Mouse (Mus musculus) MEL (cell line): ENCODE measurements around the gene Zfand2a.

Source experiments
- NELFE ChIP-seq: IDR thresholded peaks from 2 replicates; pipeline ENCODE4 v1.6.1; 2011; ENCODE audit warnings: low read depth, low read length, improper control_type of control experiment
- NRF1 ChIP-seq: IDR thresholded peaks from 2 replicates; pipeline ENCODE4 v1.6.1; 2014; ENCODE audit warnings: low read depth, mild to moderate bottlenecking, inconsistent platforms, low read length, improper control_type of control experiment, moderate library complexity; ENCODE audit not compliant: poor library complexity, insufficient read depth, severe bottlenecking
- POLR2A ChIP-seq, 2 experiments: IDR thresholded peaks; 2 replicates each; pipeline ENCODE4 v1.6.1; 2011 to 2012; ENCODE audit warnings: low read length in 2 of 2, mild to moderate bottlenecking in 2 of 2, control low read depth in 1 of 2, improper control_type of control experiment in 1 of 2, low read depth in 1 of 2, moderate library complexity in 1 of 2; ENCODE audit not compliant: control insufficient read depth in 1 of 2, insufficient read depth in 1 of 2, poor library complexity in 1 of 2
- SMC3 ChIP-seq: IDR thresholded peaks from 2 replicates; pipeline ENCODE4 v1.6.1; 2011; ENCODE audit warnings: low read depth, low read length, improper control_type of control experiment
- ZKSCAN1 ChIP-seq: IDR thresholded peaks from 2 replicates; pipeline ENCODE4 v1.6.1; 2012; ENCODE audit warnings: low read depth, mild to moderate bottlenecking, inconsistent platforms, low read length, improper control_type of control experiment, moderate library complexity

DNA sequence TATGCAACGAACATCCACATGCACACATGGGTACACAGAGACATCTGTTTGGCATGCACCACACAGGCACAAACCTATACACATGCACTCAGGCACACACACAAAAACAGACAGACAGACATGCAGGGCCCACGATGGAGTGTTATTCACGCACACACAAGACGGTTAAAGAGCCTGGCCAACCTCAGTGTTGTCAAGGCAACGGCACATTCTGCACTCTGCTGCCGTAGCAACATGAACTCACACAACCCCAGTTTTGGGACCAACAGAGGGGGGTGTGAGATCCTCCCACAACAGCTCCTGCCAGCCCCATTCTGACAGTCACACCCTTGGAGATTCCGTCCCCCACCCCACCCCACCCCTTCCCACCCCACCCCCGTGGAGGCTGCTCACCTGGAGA, 49.4 kb downstream of the Zfand2a start:
- TF ChIP-seq NELFE: no peak
- no peak for TF ChIP-seq NRF1
- TF ChIP-seq SMC3: no peak
- TF ChIP-seq POLR2A (IDR thresholded peaks at IDR 0.05; ENCODE audit: control insufficient read depth in 1 of 2, insufficient read depth in 1 of 2, low read depth in 1 of 2, low read length in 2 of 2, poor library complexity in 1 of 2): no peak
- no peak for TF ChIP-seq ZKSCAN1
